Mouse (Mus musculus) myocyte (in vitro differentiated cells): Measurements from ENCODE around the gene Rbm47. TPM values are rescaled to one million over a fixed set of nuclear protein-coding genes. Genes with fewer than 3 reads are reported as not detected.

Experiments used
- H3K27me3 ChIP-seq: one replicate; pipeline ENCODE4 v1.6.1; 2011; ENCODE audit not compliant: control insufficient read depth, insufficient read depth, insufficient read length
- H3K36me3 ChIP-seq: one replicate; pipeline ENCODE4 v1.6.1; 2011; ENCODE audit not compliant: control insufficient read depth, insufficient read depth
- H3K4me2 ChIP-seq: one replicate; pipeline ENCODE4 v1.6.1; 2011; ENCODE audit warnings: low read depth, control low read depth
- H3K4me3 ChIP-seq: one replicate; pipeline ENCODE4 v1.5.1; 2011; ENCODE audit warnings: mild to moderate bottlenecking, control low read depth, moderate library complexity
- H3K79me2 ChIP-seq: one replicate; pipeline ENCODE4 v1.6.1; 2011; ENCODE audit not compliant: control insufficient read depth, insufficient read depth
- H3ac ChIP-seq: one replicate; pipeline ENCODE4 v1.6.1; 2011; ENCODE audit not compliant: control insufficient read depth, insufficient read length
- CEBPB ChIP-seq: IDR thresholded peaks from 2 replicates; pipeline ENCODE4 v1.6.1; 2011; ENCODE audit warnings: mild to moderate bottlenecking, moderate library complexity; ENCODE audit not compliant: poor library complexity, insufficient read depth, severe bottlenecking
- E2F4 ChIP-seq: IDR thresholded peaks from one replicate; pipeline ENCODE4 v1.6.1; 2011; ENCODE audit warnings: mild to moderate bottlenecking, control low read depth, moderate library complexity; ENCODE audit not compliant: insufficient read depth
- MAX ChIP-seq: IDR thresholded peaks from one replicate; pipeline ENCODE4 v1.6.1; 2011; ENCODE audit warnings: low read depth, mild to moderate bottlenecking, control low read depth
- MYOD1 ChIP-seq, 3 experiments: IDR thresholded peaks; one replicate each; pipeline ENCODE4 v1.6.1; 2011; ENCODE audit warnings: control low read depth in 2 of 3, low read depth in 2 of 3, mild to moderate bottlenecking in 2 of 3, moderate library complexity in 1 of 3; ENCODE audit not compliant: insufficient read length in 2 of 3, control insufficient read depth in 1 of 3
- MYOG ChIP-seq, 3 experiments: IDR thresholded peaks; one replicate each; pipeline ENCODE4 v1.6.1; 2011; ENCODE audit warnings: control low read depth in 2 of 3, low read depth in 2 of 3, mild to moderate bottlenecking in 2 of 3; ENCODE audit not compliant: insufficient read length in 2 of 3, control insufficient read depth in 1 of 3, insufficient read depth in 1 of 3
- POLR2A ChIP-seq: IDR thresholded peaks from one replicate; pipeline ENCODE4 v1.6.1; 2011; ENCODE audit warnings: low read depth, mild to moderate bottlenecking, control low read depth, moderate library complexity; ENCODE audit not compliant: insufficient read length
- POLR2AphosphoS2 ChIP-seq: IDR thresholded peaks from one replicate; pipeline ENCODE4 v1.6.1; 2011; ENCODE audit warnings: low read depth, control low read depth; ENCODE audit not compliant: insufficient read length
- REST ChIP-seq: IDR thresholded peaks from one replicate; pipeline ENCODE4 v1.6.1; 2011; ENCODE audit warnings: mild to moderate bottlenecking, control low read depth, moderate library complexity; ENCODE audit not compliant: insufficient read depth, insufficient read length
- SRF ChIP-seq: IDR thresholded peaks from one replicate; pipeline ENCODE4 v1.6.1; 2011; ENCODE audit warnings: low read depth; ENCODE audit not compliant: control insufficient read depth, insufficient read length
- TCF12 ChIP-seq: IDR thresholded peaks from one replicate; pipeline ENCODE4 v1.6.1; 2011; ENCODE audit warnings: mild to moderate bottlenecking, control low read depth; ENCODE audit not compliant: poor library complexity, insufficient read depth, severe bottlenecking
- TCF3 ChIP-seq: IDR thresholded peaks from one replicate; pipeline ENCODE4 v1.6.1; 2011; ENCODE audit warnings: low read depth, control low read depth; ENCODE audit not compliant: insufficient read length
- USF1 ChIP-seq: IDR thresholded peaks from one replicate; pipeline ENCODE4 v1.6.1; 2011; ENCODE audit warnings: low read depth, mild to moderate bottlenecking, control low read depth, moderate library complexity
- polyA plus RNA-seq: library from polyadenylated mRNA; unstranded; fragments of >200 nt; fragmentation: generic; extraction: Trizol; gene quantifications from one replicate; pipeline ENCODE4 v1.2.1, GENCODE M21; 2012; ENCODE audit warnings: missing spikeins

Rbm47 gene
- polyA plus RNA-seq, 1 experiment: 0.10 TPM

GRCm38 (mm10) chr5:65968004-65968403 lies 204.9 kb downstream of the Rbm47 start:
- Histone ChIP-seq H3K79me2 (no peaks in the 10 kb centered on the region), H3K4me3 (no peak overlapping the region), H3K36me3 (no peaks in the 10 kb centered on the region), H3K27me3 (no peaks in the 10 kb centered on the region), H3K4me2 (no peak overlapping the region), H3ac (no peak overlapping the region)
- TF ChIP-seq MYOG (IDR thresholded peaks at IDR 0.05; ENCODE audit: control insufficient read depth in 1 of 3, insufficient read depth in 1 of 3, insufficient read length in 2 of 3, low read depth in 2 of 3): no peak
- TF ChIP-seq USF1: no peak
- no peak for TF ChIP-seq REST
- TF ChIP-seq CEBPB: no peak
- TF ChIP-seq TCF3: no peak
- no peak for TF ChIP-seq SRF
- TF ChIP-seq TCF12: no peak
- no peak for TF ChIP-seq E2F4
- no peak for TF ChIP-seq MYOD1 (IDR thresholded peaks at IDR 0.05; ENCODE audit: control insufficient read depth in 1 of 3, insufficient read length in 2 of 3, low read depth in 2 of 3)

GRCm38 (mm10) chr5:65967091-65967490 lies 205.8 kb downstream of the Rbm47 start:
- TF ChIP-seq MYOG (IDR thresholded peaks at IDR 0.05; ENCODE audit: control insufficient read depth in 1 of 3, insufficient read depth in 1 of 3, insufficient read length in 2 of 3, low read depth in 2 of 3) (no peak), CEBPB (no peak), TCF12 (no peak), USF1 (no peak), REST (no peak), SRF (no peak), POLR2AphosphoS2 (no peak), E2F4 (no peak), POLR2A (no peak), MYOD1 (IDR thresholded peaks at IDR 0.05; ENCODE audit: control insufficient read depth in 1 of 3, insufficient read length in 2 of 3, low read depth in 2 of 3) (no peak), MAX (no peak), TCF3 (no peak)
- Histone ChIP-seq H3K4me2 (no peak overlapping the region), H3K27me3 (no peaks in the 10 kb centered on the region), H3K36me3 (no peaks in the 10 kb centered on the region), H3ac (no peak overlapping the region), H3K4me3 (no peak overlapping the region), H3K79me2 (no peaks in the 10 kb centered on the region)

Other genes starting within 250 kb of the Rbm47 start
- not detected for gene Chrna9, start 238.2 kb downstream of the Rbm47 start, polyA plus RNA-seq
- 0.08 TPM for gene 9130230L23Rik, start 168.8 kb downstream of the Rbm47 start, polyA plus RNA-seq
- not detected for gene Nsun7, start 86.8 kb upstream of the Rbm47 start, polyA plus RNA-seq